Mouse (Mus musculus) cerebellum, postnatal 25 days (tissue): ENCODE results near the gene Birc5.
"Not testable (repeated sequence)": the region's sequence is repeated elsewhere in the genome, so short reads cannot be mapped to it uniquely, and the experiment has no call there.

Source experiments
- DNase-seq, 2 experiments: peaks; one replicate each; pipeline ENCODE4 v3.0.0; 2021; ENCODE audit warnings: mixed read lengths in 2 of 2

Birc5 gene

DNA sequence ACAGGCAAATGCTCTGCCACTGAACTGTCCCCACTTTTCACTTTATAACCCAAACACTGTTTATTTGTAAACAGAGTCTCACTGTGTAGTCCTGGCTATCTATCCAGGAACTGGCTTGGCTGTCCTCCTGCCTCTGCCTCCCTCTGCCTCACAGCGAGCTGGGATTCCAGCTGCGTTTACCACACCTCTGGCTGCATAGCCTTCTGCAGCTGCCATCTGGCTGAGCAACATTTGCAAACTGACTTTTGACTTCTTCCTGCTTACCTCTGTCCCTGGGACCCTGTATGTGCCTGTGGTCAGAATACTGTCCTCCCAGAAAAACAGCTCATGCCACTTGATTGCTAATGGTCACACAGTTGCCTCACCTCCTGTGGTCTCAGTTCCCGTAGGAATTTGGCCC is 21.7 kb upstream of the Birc5 start:
- no peak for DNase-seq

DNA sequence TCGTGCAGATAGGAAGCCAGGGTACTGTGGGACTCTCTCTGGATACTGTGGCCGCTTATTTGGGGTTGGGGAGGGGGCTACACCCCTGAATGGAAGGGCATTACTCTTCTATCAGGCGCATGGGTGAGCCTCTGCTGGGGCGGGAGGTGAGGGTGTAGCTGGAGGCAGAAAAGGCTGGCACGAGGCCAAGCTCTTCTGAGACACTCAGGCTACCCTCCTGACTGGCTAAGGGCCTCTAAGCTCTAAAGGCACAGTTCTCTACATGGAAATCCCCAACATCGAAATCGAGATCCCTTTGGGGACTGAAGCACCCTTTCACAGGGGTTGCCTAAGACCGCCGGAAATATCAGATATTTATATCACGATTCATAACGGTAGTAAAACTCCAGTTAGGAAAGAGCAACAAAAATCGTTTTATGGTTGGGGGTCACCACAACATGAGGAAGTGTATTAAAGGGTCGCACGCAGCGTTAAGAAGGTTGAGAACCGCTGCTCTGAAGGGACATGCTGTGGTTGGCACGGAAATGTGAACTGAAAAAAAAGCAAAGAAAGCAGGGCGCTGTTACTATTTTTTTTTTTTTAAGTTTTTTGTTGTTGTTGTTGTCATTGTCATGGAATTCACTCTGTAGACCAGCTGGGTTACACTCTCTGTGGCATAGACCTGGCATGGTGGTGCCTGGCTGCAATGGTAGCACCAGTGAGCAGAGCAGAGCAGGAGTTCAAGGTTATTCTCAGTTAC is 20.7 kb upstream of the Birc5 start:
- DNase-seq = no peak

DNA sequence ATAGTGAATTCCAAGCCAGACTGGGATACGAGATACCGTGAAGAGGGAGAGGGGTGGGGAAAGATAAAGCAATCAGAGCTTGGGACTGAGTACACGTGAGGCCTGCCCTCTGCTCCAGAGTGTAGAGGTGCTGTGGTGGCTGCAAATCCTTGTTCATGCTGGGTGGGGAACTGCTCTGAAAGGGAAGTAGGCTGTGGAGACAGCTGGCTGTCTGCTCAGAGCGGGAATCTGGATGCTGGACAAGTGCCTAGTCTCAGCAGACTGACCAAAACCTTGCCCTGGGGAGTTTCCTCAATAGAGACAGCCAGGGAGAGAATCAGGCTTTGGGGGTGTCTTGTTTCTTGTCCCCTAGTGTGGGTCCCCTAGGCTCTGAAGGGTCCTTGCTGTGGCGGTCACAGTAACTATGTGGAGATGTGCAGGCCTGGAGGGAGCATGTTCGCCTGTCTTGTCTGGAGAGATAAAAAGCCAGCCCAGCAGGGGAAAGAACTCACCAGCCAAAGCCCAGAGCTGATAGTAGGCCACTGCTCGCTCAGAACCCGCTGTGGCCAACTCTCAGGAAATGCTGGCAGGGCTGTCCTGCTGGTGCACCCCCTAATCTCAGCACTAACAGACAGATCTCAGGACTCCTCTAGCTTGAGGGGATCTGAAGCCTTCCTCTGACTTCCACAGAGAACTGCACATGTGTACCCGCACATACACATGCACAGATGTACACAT is 20.0 kb upstream of the Birc5 start:
- peak; percentile 34 to 41 for DNase-seq

DNA sequence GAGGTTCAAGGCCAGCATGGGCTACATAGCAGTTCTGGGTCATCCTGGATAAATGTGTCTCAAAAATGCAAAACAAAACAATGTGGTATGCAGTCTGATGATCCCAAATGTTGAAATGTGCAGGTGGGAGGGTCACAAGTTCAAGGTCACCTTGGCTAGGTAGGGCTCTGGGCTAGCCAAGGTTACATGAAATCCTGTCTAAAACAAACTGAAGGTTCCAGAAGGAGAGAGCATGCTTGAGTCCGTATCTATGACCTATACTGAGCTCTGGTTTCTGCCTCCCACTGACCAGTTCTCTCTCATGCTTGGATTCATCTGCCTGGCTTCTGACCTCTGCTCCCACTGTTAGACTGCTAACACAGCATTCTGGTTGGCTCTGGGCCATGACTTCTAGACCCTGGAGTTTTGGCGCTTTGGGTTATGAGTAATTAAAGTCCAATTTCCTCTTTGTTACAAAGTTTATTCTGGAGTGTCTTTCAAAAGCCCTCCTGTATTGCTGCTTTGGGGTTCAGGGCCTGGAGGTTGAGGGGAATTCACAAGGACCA is 19.3 kb upstream of the Birc5 start:
- DNase-seq = no peak

DNA sequence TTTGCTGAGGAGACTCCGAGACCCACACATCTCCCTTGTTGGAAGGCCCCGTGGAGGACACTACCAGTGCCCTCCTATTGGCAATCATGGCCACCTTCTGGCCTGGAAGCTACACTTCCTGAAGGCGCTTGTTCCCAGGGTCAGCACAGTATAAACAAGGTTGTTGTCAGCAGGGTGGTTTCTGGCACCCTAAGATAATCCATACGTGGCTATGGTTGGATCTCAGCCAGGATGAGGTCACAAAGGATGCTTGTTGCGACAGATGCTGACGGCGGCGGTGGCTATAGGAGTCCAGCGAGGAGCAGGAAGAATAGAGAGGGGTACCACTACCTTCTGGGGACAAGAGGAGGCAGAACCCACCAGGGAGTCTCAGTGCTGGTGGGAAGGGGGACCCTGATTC is 18.6 kb upstream of the Birc5 start:
- DNase-seq = no peak

DNA sequence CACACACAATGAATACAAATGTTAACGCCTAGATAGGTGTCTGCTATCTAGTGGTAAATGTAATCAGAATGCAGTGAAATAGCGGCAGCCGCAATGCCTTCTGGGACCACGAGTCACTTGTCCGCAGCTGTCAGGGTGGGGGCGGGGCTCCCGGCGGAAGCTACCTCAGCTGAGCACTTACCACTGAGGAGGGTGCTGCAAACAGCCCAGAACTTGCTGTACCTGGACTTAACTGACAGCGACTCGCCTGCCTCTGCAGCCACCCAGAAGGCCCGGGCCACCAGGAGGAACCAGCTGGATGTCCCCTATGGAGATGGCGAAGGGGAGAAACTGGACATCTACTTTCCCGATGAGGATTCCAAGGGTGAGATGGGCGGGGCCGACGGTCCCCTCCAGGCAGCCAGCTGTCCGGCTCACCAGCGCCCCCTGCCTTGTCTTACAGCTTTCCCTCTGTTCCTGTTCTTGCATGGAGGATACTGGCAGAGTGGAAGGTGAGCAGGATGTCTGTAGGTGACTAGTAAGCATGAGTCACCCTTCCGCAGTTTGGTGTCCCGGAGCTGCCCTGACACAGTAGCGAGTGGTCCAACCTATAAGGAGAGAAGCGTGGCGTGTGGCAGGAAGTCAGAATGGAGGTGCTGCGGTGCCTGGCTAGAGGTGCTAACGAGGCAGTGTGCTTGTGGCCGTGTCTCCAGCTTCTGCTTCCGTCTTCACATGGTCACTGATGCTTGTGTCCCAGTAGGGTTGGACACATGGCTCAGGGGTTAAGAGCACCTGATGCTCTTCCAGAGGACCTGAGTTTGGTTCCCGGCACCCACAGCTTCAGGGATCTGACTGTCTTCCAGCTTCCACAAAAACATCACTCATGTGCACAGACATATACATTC is 16.7 kb upstream of the Birc5 start:
- DNase-seq = peak; percentile 48 to 76

DNA sequence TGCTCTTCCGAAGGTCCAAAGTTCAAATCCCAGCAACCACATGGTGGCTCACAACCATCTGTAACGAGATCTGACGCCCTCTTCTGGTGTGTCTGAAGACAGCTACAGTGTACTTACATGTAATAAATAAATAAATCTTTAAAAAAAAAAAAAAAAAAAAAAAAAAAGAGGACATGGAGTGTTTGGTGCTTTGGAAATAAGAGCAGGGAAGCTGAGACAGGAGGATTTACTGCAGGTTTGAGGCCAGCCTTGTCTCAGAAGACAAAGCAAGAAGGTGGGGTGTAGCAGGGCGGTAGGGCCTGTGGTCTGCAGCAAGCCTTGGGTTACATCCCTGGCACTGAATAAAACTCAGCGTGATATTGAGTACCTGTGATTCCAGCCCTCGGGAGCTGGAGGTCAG is 15.5 kb upstream of the Birc5 start:
- not testable (repeated sequence) for DNase-seq

DNA sequence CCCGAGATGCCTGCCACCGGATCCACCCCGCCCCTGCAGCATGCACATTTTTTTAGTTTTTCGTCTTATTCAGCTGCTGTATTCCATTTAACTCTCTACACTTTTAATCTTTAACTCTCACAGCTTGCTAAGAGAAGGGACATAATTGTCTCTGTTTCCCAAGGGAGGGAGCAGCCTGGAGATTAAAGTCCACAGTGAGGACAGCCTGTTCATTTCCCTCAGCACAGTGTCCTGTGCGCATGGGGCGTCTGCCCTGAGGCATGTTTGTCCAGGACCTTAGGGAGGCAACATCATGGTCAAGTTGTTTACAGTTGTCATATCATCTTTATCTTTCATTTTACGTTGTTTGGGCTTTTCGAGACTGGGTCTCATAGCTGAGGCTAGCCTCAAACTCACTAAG is 15.0 kb upstream of the Birc5 start:
- no peak for DNase-seq

DNA sequence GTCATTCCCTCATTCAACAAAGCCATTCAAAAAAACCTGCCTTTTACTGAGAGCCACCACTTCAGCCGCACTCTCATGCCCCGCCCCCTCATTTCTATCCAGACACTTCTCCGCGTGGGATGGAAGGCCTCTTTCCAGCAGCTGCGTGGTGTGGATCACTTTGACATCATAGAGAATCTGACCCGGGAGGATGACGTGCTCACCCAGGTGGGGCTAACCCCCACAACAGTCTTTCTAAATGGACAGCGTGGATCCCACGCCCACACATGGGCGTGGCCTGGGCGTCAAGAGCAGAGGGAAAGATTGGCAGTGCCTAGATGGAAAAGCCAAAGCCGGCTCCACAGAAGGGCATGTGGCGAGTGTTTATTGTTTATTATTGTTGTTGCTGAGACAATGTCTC is 12.7 kb upstream of the Birc5 start:
- DNase-seq = no peak

DNA sequence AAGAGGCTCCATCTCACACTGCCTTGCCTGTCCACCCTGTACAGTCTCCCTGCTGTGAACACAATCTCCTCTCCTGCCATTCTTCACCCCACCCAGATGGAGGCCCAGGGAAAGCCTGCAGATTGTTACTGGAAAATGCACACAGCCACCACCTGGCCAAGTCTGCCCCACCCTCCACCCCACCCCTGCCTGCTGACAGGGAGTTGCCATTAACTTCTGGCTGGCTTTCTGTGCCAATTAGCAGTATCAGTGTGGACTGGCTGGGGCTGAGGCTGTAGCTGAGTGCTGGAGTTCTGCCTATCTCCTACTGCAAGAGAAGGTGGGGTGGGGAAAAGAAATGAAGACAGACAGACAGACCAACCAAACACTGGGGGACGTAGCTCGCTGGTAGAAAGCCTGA is 10.5 kb upstream of the Birc5 start:
- no peak for DNase-seq

DNA sequence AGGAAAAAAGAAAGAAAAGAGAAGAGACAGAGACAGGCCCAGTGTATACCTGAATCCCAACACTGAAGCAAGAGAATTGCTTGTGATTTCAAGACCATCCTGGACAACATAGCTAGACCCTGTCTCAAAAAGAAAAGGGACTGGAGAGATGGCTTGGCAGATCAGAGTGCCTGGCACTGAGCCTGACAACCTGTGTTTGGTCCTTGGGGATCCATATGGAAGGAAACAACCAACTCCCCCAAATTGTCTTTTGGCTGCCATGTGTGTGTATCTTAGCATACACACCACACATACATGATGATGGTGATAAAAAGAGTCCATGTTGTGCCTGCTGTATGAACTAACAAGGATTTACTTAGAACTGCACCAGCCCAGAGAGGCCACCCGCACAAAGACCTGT is 10.0 kb upstream of the Birc5 start:
- DNase-seq = no peak

DNA sequence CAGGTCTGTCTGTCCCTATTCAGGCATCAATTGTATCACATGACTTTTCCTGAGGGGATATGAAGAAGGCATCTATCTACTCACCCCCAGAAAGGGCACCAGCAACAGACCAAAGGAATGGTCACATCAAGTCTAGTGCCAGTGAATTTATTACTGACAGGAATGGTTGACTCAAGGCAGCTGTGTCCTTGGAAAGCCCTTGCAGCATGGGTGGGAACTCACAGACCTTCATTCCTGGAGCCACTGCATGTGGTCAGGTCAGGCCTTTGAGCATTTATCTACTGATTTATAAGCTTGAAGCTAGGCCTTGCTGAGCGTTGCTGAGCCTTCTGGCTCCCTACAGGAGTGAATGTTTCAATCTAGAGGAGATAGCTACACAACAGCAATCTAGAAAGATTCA is 8.1 kb upstream of the Birc5 start:
- DNase-seq = no peak

DNA sequence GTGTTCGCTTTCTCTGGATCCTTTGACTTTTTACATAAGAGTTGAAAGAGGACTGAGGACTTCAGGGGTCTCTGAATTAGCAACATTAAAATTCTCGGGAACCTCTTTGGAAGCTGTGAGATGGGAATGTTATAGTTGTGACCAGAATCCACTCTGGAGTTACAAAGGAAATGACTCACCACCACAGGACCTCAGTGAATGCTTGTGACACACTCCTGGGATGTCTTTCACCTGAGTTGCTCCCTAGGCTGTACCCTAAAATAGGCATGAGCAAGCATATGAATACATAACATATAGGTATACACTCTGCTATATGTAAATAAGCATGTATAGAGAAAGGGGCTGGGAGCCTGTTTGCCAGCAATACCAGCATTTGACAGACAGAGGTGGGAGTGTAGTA is 5.6 kb upstream of the Birc5 start:
- DNase-seq = no peak

DNA sequence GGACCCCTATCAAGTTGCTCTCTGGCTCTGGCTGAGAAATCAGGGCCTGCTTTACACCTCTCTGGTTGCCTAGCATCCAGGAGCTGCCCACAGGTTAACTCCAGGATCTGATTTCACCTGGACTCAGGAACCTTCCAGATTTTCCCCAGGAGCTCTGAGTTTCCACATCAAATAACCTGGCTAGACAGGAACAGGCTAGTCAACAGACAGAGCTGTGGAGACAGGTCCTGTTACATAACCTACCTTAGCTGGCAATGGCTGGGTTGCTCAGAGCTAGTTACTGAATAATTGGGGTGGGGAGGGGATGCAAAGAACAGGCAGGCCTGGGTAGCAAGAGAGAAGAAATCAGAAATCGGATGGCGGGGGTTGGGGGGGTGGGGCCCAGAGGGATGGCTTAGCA is 4.1 kb upstream of the Birc5 start:
- no peak for DNase-seq

DNA sequence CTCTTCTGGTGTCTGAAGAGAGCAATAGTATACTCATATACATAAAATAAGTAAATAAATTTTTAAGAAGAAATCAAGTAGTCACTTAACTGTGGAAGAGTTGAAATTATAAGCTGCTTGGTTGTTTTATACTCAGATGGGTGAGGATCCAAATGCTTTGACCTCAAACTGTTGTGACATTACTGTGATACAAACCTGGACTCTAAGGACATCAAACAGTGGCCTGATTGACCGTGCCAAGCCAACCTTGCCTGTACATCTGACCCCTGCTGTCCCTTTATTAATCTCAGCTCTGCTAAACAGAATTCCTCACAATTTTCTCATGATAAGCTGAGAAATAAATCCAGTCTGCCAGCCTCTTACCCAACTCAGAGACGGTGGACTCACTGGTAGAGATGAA is 3.4 kb upstream of the Birc5 start:
- DNase-seq = no peak

DNA sequence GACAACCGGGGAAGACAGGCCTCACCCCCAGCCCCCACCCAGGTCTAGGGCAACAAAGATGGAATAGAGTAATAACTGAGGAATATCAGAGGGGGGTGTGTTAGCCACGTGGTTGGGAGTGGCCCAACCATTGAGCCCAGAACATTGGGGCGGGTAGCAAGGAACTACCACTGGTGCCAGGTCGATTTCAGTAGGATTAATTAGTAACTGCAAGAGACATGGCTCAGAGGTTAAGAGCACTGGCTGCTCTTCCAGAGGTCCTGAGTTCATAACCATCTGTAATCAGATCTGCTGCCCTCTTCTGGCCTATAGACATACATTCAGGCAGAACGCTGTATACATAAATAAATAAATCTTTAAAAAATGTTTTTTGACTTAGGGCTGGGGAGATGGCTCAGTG is 2.4 kb upstream of the Birc5 start:
- no peak for DNase-seq

DNA sequence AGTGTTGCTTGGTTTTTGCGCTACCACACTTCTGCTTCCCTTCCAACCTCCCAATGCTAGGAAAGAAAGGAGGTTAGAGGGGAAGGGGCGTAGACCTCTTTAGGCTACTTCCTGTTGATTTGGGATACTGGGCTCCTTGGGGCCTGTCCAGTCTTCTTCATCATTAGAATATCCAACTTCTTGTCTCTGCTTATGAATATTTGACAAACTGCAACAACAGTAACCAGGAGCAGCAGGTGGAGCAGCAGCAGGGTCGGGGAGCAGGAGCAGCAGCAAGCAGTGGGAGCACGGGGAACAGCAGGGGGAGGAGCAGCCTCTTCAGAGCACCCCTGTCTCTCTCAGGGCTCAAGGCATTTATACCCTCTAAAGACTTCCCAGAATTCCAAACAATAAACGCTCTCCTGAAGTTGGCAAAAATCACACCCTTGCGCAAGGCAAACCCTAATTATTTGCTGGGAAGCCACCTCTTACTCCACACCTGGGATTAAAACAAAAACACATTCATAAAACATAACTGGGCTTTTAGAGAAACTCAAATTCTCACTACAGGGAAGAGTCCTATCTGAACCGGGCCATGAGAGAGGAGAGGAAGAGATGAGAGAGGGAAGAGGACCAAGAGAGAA is 1.3 kb upstream of the Birc5 start:
- no peak for DNase-seq

DNA sequence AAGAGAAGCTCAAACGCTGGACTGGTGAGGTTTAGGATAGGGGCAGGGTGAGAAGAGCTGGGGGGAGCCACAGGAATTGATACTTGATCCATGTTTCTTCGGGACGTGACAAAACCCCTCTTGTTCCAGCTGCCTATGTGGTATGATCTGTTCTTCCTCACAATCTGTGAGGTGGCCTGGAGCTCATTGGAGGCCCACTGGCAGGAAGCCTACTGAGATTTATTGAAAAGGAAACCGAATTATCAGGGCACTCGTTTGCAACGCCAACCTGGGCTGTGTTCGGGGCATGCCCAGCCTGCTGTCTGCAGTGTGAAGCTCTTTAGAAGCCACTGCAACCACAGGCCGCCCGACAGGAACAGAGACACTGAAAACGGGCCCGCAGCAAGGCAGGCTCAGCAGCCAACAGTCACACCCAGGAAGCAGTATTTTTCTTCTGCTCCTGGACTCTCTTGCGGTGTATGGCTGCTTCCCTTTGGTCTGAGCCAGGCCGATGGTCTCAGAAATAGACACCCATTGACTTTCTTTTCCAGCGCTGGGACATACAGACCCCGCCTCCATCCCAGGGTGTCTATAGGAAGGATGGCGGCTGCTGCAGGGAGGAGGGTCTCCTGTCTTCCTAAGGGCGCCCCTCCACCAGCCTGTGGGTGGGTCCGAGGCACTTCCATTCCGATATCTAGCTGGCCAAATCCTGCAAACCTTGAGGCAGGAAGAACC is 623 bp upstream of the Birc5 start:
- no peak for DNase-seq

DNA sequence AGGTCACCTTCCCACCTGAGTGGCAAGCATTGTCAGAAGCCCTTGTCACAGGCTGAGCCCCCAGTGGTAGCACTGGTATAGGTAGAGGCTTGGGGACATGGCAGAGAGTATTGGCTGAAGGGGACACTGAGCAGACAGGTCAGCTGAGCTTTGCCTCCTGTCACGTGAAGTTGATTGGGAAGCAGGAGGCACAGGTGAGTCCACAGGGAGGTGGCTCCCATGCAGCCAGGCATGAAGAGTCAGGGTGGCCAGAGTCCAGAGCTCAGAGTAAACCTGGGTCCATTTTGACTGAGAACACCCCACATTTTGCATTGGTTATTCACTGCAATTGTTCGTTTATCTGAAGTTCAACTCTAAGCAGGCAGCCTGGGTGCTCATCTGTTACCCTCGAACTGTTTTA is 3.8 kb downstream of the Birc5 start:
- no peak for DNase-seq

DNA sequence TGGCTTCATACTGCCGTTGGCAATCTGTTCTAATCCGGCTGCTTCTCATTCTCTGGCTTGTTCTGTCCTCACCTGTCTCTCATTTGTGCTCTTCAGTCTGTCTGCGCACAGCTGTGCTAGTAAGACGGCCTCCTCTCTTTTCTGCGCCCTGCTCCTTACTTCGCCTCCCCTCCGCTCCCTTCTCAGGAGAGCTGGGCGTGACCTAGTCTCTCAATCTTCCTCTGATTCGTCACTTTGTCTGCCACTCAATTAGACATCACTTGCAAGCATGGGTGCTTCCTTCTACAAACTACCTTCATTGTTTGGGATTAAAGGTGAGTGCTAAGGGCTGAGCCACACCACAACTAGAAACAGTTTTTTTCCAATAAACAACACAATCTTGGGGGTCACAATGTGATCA is 5.2 kb downstream of the Birc5 start:
- no peak for DNase-seq

DNA sequence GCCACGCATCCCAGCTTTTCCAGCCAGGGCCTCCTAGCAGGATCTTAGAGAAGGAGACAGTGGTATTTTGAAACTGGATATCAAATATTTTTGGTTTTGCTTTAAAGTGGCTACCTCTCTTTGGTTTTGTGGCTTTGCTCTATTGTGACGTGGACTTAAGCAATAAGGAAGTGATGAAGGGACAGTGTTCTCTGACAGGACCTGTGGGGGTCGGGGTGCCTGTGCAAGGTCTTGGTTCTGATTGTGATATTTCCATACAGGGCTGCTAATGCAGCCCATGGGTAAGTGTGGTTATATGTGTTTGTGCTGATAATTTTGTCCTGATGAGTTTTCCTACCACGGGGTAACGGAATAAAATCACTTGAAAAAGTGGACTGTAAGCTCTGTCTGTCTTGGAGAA is 6.3 kb downstream of the Birc5 start:
- DNase-seq = no peak

DNA sequence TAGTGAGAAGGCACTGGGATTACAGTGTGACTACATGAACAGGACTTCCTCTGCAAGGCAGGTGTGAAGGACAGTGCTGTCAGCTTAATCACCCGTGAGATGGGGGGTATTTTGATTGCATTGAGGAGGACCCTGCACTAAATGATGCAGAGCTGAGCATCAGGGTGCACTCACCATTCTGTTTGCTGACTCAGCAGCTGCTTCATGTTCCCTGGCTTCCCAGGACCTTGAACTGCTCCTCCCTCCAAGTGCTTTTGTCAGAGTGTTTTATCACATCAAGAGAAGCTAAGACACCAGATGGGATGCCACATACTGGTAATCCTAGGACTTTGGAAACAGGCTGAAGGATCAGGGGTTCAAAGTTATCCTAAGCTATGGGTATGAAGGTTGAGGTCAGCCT is 6.9 kb downstream of the Birc5 start:
- DNase-seq = no peak
